Mouse (Mus musculus) CH12.LX (cell line): ENCODE measurements at regions not wholly inside any gene's neighbourhood (a gene's known extent, or its start where the extent isn't known, plus 50 kb on each side); places are given as distances from the start of the nearest gene placed in this dataset.

Experiments
- BHLHE40 ChIP-seq: IDR thresholded peaks from 2 replicates; pipeline ENCODE4 v1.6.1; 2011; ENCODE audit warnings: mild to moderate bottlenecking, low read depth, low read length, improper control_type of control experiment
- CTCF ChIP-seq, 2 experiments: IDR thresholded peaks in 1 of 2; conservative IDR thresholded peaks in 1 of 2; 2 replicates each; pipeline ENCODE4 v1.5.1; 2011 to 2012; ENCODE audit warnings: low read depth in 2 of 2, low read length in 2 of 2, improper control_type of control experiment in 1 of 2, inconsistent platforms in 1 of 2, mild to moderate bottlenecking in 1 of 2, moderate library complexity in 1 of 2
- EP300 ChIP-seq: IDR thresholded peaks from 2 replicates; pipeline ENCODE4 v1.6.1; 2011; ENCODE audit warnings: low read length, improper control_type of control experiment
- GABPA ChIP-seq: IDR thresholded peaks from 2 replicates; pipeline ENCODE4 v1.6.1; 2012; ENCODE audit warnings: low read depth, low read length, improper control_type of control experiment, inconsistent platforms; ENCODE audit not compliant: insufficient replicate concordance
- JUND ChIP-seq: conservative IDR thresholded peaks from 2 replicates; pipeline ENCODE4 v1.6.1; 2011; ENCODE audit warnings: low read depth, low read length, improper control_type of control experiment
- KAT2A ChIP-seq: IDR thresholded peaks from 2 replicates; pipeline ENCODE4 v1.6.1; 2012; ENCODE audit warnings: low read length, improper control_type of control experiment, inconsistent platforms; ENCODE audit not compliant: insufficient replicate concordance
- NRF1 ChIP-seq: IDR thresholded peaks from 2 replicates; pipeline ENCODE4 v1.6.1; 2014; ENCODE audit warnings: low read depth, mild to moderate bottlenecking, inconsistent platforms, low read length, improper control_type of control experiment, moderate library complexity
- POLR2A ChIP-seq: IDR thresholded peaks from 2 replicates; pipeline ENCODE4 v1.6.1; 2011; ENCODE audit warnings: low read depth, mild to moderate bottlenecking, improper control_type of control experiment, low read length
- SIN3A ChIP-seq: IDR thresholded peaks from 2 replicates; pipeline ENCODE4 v1.6.1; 2012; ENCODE audit warnings: low read length, improper control_type of control experiment, inconsistent platforms
- UBTF ChIP-seq: IDR thresholded peaks from 2 replicates; pipeline ENCODE4 v1.6.1; 2012; ENCODE audit warnings: low read depth, mild to moderate bottlenecking, inconsistent platforms, low read length, improper control_type of control experiment, moderate library complexity
- USF1 ChIP-seq: IDR thresholded peaks from 2 replicates; pipeline ENCODE4 v1.6.1; 2014; ENCODE audit warnings: low read depth, mild to moderate bottlenecking, inconsistent platforms, low read length, improper control_type of control experiment
- ZKSCAN1 ChIP-seq: IDR thresholded peaks from 2 replicates; pipeline ENCODE4 v1.6.1; 2012; ENCODE audit warnings: low read depth, inconsistent platforms, low read length, improper control_type of control experiment, borderline replicate concordance
- ZNF384 ChIP-seq: IDR thresholded peaks from 2 replicates; pipeline ENCODE4 v1.6.1; 2012; ENCODE audit warnings: low read depth, low read length, improper control_type of control experiment, inconsistent platforms

DNA sequence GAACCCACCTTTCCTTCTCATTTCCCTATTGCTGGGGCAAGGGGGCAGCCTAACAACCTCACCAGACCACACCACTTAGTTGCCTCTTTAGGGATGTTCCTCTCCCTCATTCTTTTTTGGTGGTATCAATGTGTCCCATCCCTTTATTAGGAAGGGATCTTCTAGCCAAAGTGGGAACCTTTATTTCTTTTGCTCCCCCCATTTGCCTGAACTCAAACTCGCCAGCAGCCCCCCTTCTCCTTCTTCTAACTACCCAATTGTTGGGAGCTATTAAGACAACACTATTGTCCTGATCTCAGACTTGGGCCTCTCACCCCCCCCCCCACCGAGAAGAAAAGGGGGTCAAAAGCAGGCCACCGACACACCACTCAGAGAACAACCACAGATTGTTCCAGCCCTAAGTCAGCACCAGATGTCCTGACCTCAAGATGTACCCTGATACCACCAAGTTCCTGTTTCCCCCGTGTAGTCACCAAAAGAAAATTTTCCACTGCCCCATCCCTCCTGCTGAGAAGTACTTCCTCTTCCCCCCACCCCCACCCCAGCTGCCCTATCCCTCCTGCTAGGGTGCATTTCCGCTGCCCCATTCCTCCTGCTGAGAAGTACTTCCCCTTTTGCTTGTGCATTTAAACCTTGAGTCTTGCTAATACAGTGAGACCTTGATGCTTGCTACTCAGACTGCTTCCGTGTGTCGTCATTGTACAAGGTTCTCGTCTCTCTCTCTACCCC, 84.4 kb downstream of the Tmem17 start:
- TF ChIP-seq ZKSCAN1: no peak
- TF ChIP-seq UBTF: no peak
- no peak for TF ChIP-seq GABPA
- TF ChIP-seq EP300: no peak
- TF ChIP-seq JUND: no peak
- no peak for TF ChIP-seq CTCF (conservative IDR thresholded peaks at IDR 0.05 in 1 of 2, IDR thresholded peaks at IDR 0.05 in 1 of 2; ENCODE audit: low read depth in 2 of 2, low read length in 2 of 2)
- TF ChIP-seq ZNF384: no peak
- TF ChIP-seq KAT2A: no peak
- no peak for TF ChIP-seq BHLHE40
- TF ChIP-seq NRF1: no peak
- no peak for TF ChIP-seq USF1
- no peak for TF ChIP-seq POLR2A
- TF ChIP-seq SIN3A: no peak
